Mouse (Mus musculus): Measurements from ENCODE around the gene Gm20518.

GRCm38 (mm10) chr16:17802456-17802838, 89.0 kb downstream of the Gm20518 start:
- TF ChIP-seq MYOD1 (IDR thresholded peaks at IDR 0.05; ENCODE audit: control insufficient read depth in 1 of 3, insufficient read length in 2 of 3, low read depth in 2 of 3), result no peak
- TF ChIP-seq REST (IDR thresholded peaks at IDR 0.05; ENCODE audit: insufficient read depth, insufficient read length), result no peak
